Mouse (Mus musculus) cortical plate, adult 2 months (tissue): ENCODE results near the gene Onecut3.

Source experiments
- CTCF ChIP-seq: fragments of 200-500 bp; IDR thresholded peaks from 2 replicates; pipeline ENCODE4 v1.5.1; 2011; ENCODE audit warnings: mild to moderate bottlenecking, control low read depth, low read length; ENCODE audit not compliant: insufficient read depth; ENCODE audit errors: extremely low read depth
- POLR2A ChIP-seq: fragments of 200-500 bp; IDR thresholded peaks from 2 replicates; pipeline ENCODE4 v1.6.1; 2011; ENCODE audit warnings: mild to moderate bottlenecking, low read length, control low read depth; ENCODE audit not compliant: insufficient read depth; ENCODE audit errors: extremely low read depth

DNA sequence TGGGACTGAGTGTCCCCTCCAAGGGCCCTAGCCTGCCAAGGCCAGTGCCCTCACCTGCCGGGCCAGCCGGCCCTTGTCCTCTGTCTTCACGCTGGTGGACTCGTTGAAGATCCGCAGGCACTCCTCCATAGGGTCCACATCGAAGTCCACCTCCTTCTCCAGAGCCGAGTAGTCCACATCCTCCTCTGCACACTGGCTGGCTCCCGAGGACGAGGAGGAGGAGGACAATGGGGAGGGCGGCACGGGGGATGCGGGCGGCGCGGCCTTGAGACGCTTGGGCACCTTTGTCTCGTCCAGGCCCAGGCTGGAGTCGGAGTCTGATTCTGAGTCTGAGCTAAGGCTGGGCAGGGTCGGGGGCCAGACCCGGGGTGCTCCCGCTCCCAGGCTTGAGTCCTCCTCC, 54.6 kb downstream of the Onecut3 start:
- TF ChIP-seq POLR2A: no peak
- no peak for TF ChIP-seq CTCF
